Mouse (Mus musculus): ENCODE measurements around the gene Poln. TPM values are rescaled to one million over a fixed set of nuclear protein-coding genes. Genes with fewer than 3 reads are reported as not detected.
A peak's percentile ranks its signal among the peaks of the same experiment; 100 is the strongest.

The Poln gene
- polyA plus RNA-seq, 1 experiment from 2014 or later = 0.48 TPM

- Histone ChIP-seq H3K9ac (ENCODE audit: low read depth, low read length) (no peak overlapping the region), H3K27me3 (ENCODE audit: control insufficient read depth, insufficient read depth, low read depth, low read length) (no peaks in the 10 kb centered on the region), H3K36me3 (ENCODE audit: control insufficient read depth, insufficient read depth) (no peaks in the 10 kb centered on the region), H3K4me3 (ENCODE audit: low read depth, low read length) (no peak overlapping the region), H3K4me1 (ENCODE audit: control insufficient read depth, low read depth, low read length) (no peaks in the 10 kb centered on the region), H3K27ac (ENCODE audit: low read length) (no peak overlapping the region), H3K9me3 (replicated peaks; ENCODE audit: control insufficient read depth, low read length) (no peaks in the 10 kb centered on the region), H3K4me2 (ENCODE audit: low read depth, low read length) (no peak overlapping the region)
- ATAC-seq (ENCODE audit: low read depth) = no peak
- 52% methylated on average over 4 of the region's 4 CpGs for WGBS (ENCODE audit: insufficient replicate concordance)
These were observed 162.4 kb downstream of the Poln start for GRCm38 (mm10) chr5:34006832-34007231.

DNA sequence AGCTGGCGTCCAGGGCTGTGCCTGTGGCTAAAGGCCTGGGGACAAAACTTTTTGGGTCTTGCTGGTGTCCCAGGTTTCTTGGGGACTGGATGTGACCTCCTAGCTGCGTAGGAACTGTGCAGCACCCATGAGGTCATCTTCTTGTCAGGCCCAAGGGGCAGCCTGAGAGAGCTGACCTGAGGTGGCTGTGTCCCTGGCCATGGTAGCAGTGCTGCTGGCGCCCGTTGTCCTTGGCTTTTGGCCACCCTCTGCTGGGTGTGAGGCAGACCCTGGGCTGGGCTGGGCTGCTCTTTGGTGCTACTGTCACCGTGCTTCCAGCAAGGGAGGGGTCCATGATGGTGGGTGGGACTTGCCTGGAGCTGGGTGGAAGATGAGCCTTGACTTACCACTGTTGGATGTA, 164.6 kb downstream of the Poln start:
- WGBS (ENCODE audit: insufficient replicate concordance) = 65% methylated on average over 5 of the region's 5 CpGs
- Histone ChIP-seq H3K4me2 (ENCODE audit: low read depth, low read length) (no peak overlapping the region), H3K27me3 (ENCODE audit: control insufficient read depth, insufficient read depth, low read depth, low read length) (no peaks in the 10 kb centered on the region), H3K4me1 (ENCODE audit: control insufficient read depth, low read depth, low read length) (no peaks in the 10 kb centered on the region), H3K27ac (ENCODE audit: low read length) (no peak overlapping the region), H3K36me3 (ENCODE audit: control insufficient read depth, insufficient read depth) (no peaks in the 10 kb centered on the region), H3K9me3 (replicated peaks; ENCODE audit: control insufficient read depth, low read length) (no peaks in the 10 kb centered on the region), H3K4me3 (ENCODE audit: low read depth, low read length) (no peak overlapping the region), H3K9ac (ENCODE audit: low read depth, low read length) (no peak overlapping the region)
- no peak for ATAC-seq (ENCODE audit: low read depth)

GRCm38 (mm10) chr5:34002636-34003035, 166.6 kb downstream of the Poln start:
- Histone ChIP-seq H3K27ac (ENCODE audit: low read length) (no peak overlapping the region), H3K9ac (ENCODE audit: low read depth, low read length) (no peak overlapping the region), H3K27me3 (ENCODE audit: control insufficient read depth, insufficient read depth, low read depth, low read length) (peaks cover 12% of the 10 kb centered on the region), H3K4me1 (ENCODE audit: control insufficient read depth, low read depth, low read length) (no peaks in the 10 kb centered on the region), H3K4me2 (ENCODE audit: low read depth, low read length) (no peak overlapping the region), H3K36me3 (ENCODE audit: control insufficient read depth, insufficient read depth) (no peaks in the 10 kb centered on the region), H3K9me3 (replicated peaks; ENCODE audit: control insufficient read depth, low read length) (no peaks in the 10 kb centered on the region), H3K4me3 (ENCODE audit: low read depth, low read length) (no peak overlapping the region)
- no peak for ATAC-seq (ENCODE audit: low read depth)
- WGBS (ENCODE audit: insufficient replicate concordance) = 71% methylated on average over 4 of the region's 4 CpGs

GRCm38 (mm10) chr5:34001401-34001800, 167.8 kb downstream of the Poln start:
- Histone ChIP-seq H3K27me3 (ENCODE audit: control insufficient read depth, insufficient read depth, low read depth, low read length) (peaks cover 25% of the 10 kb centered on the region), H3K9ac (ENCODE audit: low read depth, low read length) (no peak overlapping the region), H3K4me1 (ENCODE audit: control insufficient read depth, low read depth, low read length) (no peaks in the 10 kb centered on the region; the same call in 1 of the 2 replicates), H3K36me3 (ENCODE audit: control insufficient read depth, insufficient read depth) (no peaks in the 10 kb centered on the region), H3K4me3 (ENCODE audit: low read depth, low read length) (no peak overlapping the region), H3K4me2 (ENCODE audit: low read depth, low read length) (no peak overlapping the region), H3K27ac (ENCODE audit: low read length) (no peak overlapping the region), H3K9me3 (replicated peaks; ENCODE audit: control insufficient read depth, low read length) (no peaks in the 10 kb centered on the region)
- 69% methylated on average over 1 of the region's 1 CpGs for WGBS (ENCODE audit: insufficient replicate concordance)
- no peak for ATAC-seq (ENCODE audit: low read depth)

- H3K4me2 ChIP-seq (ENCODE audit: low read depth, low read length) = no peak overlapping the region
- H3K9me3 ChIP-seq (replicated peaks; ENCODE audit: control insufficient read depth, low read length) = no peaks in the 10 kb centered on the region
- 85% methylated on average over 25 of the region's 25 CpGs for WGBS (ENCODE audit: insufficient replicate concordance)
- ATAC-seq (ENCODE audit: low read depth) = no peak
- H3K9ac ChIP-seq (ENCODE audit: low read depth, low read length) = no peak overlapping the region
- H3K27ac ChIP-seq (ENCODE audit: low read length) = no peak overlapping the region
- no peaks in the 10 kb centered on the region for H3K36me3 ChIP-seq (ENCODE audit: control insufficient read depth, insufficient read depth)
- H3K27me3 ChIP-seq (ENCODE audit: control insufficient read depth, insufficient read depth, low read depth, low read length) = peaks cover 31% of the 10 kb centered on the region
- no peak overlapping the region for H3K4me3 ChIP-seq (ENCODE audit: low read depth, low read length)
- H3K4me1 ChIP-seq (ENCODE audit: control insufficient read depth, low read depth, low read length) = no peaks in the 10 kb centered on the region; the same call in none of the 2 replicates
These were observed 168.4 kb downstream of the Poln start for GRCm38 (mm10) chr5:34000809-34001208.

- no peak overlapping the region for H3K4me3 ChIP-seq (ENCODE audit: low read depth, low read length)
- no peak overlapping the region for H3K27ac ChIP-seq (ENCODE audit: low read length)
- no peaks in the 10 kb centered on the region for H3K9me3 ChIP-seq (replicated peaks; ENCODE audit: control insufficient read depth, low read length)
- 60% methylated on average over 6 of the region's 6 CpGs for WGBS (ENCODE audit: insufficient replicate concordance)
- H3K4me1 ChIP-seq (ENCODE audit: control insufficient read depth, low read depth, low read length) = no peaks in the 10 kb centered on the region; the same call in none of the 2 replicates
- H3K36me3 ChIP-seq (ENCODE audit: control insufficient read depth, insufficient read depth) = no peaks in the 10 kb centered on the region
- H3K4me2 ChIP-seq (ENCODE audit: low read depth, low read length) = no peak overlapping the region
- peaks cover 43% of the 10 kb centered on the region for H3K27me3 ChIP-seq (ENCODE audit: control insufficient read depth, insufficient read depth, low read depth, low read length)
- no peak overlapping the region for H3K9ac ChIP-seq (ENCODE audit: low read depth, low read length)
- no peak for ATAC-seq (ENCODE audit: low read depth)
These were observed 169.7 kb downstream of the Poln start for GRCm38 (mm10) chr5:33999466-34000090.

DNA sequence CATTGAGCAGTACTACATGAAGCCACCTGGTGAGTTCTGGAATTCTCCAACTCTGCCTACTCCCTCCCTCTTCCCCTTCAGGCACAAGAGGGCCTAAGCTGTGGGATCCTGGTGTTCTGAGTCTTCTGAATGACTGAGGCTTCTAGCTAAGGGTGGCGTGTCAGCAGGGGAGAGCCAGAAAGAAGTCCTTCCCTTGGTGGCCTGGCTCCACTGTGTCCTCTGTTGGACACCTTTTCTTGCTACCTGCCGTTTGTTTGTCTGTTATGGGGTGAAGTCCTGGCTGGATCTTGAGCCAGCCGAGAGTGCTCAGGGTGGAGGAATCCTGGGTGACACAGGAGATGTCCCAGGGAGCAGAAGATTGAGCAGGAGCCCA, 170.8 kb downstream of the Poln start:
- no peaks in the 10 kb centered on the region for H3K36me3 ChIP-seq (ENCODE audit: control insufficient read depth, insufficient read depth)
- no peak overlapping the region for H3K4me3 ChIP-seq (ENCODE audit: low read depth, low read length)
- H3K27ac ChIP-seq (ENCODE audit: low read length) = no peak overlapping the region
- 76% methylated on average over 3 of the region's 3 CpGs for WGBS (ENCODE audit: insufficient replicate concordance)
- H3K4me2 ChIP-seq (ENCODE audit: low read depth, low read length) = no peak overlapping the region
- no peak overlapping the region for H3K9ac ChIP-seq (ENCODE audit: low read depth, low read length)
- peaks cover 50% of the 10 kb centered on the region for H3K27me3 ChIP-seq (ENCODE audit: control insufficient read depth, insufficient read depth, low read depth, low read length)
- H3K4me1 ChIP-seq (ENCODE audit: control insufficient read depth, low read depth, low read length) = no peaks in the 10 kb centered on the region; the same call in none of the 2 replicates
- H3K9me3 ChIP-seq (replicated peaks; ENCODE audit: control insufficient read depth, low read length) = no peaks in the 10 kb centered on the region
- ATAC-seq (ENCODE audit: low read depth) = no peak

DNA sequence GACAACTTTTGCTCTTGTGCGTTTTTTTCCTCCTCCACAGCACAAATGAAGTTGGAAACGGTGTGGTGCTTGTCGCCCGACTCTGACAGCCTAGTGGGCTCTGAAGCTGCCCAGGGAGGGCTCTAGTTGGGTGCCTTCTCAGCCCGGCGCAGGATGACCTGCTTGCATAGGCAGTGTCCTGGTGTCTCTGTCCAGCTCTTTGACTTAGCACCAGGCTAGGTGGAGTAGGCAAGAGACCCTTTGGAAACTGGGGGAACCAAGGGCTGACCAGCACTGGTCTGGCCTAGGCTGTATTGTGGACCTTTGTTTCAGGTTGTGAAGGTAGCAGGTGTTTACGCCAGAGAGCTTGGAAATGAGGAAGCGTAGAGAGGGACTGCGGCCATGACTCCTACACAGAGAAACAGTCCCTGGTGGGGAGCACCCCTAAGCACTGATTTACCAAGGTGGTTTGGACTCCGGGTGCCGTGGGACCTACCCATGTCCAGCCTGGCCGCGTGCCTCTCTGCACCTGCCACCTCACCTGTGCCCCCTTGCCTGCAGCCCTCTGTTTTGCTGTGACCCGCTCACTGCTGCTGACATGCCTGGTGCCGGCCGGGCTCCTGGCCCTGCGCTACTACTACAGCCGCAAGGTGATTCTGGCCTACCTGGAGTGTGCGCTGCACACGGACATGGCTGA, 171.3 kb downstream of the Poln start:
- WGBS (ENCODE audit: insufficient replicate concordance) = 63% methylated on average over 20 of the region's 20 CpGs
- Histone ChIP-seq H3K4me3 (ENCODE audit: low read depth, low read length) (no peak overlapping the region), H3K27ac (ENCODE audit: low read length) (no peak overlapping the region), H3K9me3 (replicated peaks; ENCODE audit: control insufficient read depth, low read length) (no peaks in the 10 kb centered on the region), H3K9ac (ENCODE audit: low read depth, low read length) (no peak overlapping the region), H3K4me2 (ENCODE audit: low read depth, low read length) (peak overlapping the region; percentile 64; the same call in 1 of the 2 replicates), H3K36me3 (ENCODE audit: control insufficient read depth, insufficient read depth) (no peaks in the 10 kb centered on the region), H3K27me3 (ENCODE audit: control insufficient read depth, insufficient read depth, low read depth, low read length) (peaks cover 50% of the 10 kb centered on the region), H3K4me1 (ENCODE audit: control insufficient read depth, low read depth, low read length) (no peaks in the 10 kb centered on the region; the same call in none of the 2 replicates)
- ATAC-seq (ENCODE audit: low read depth) = no peak

DNA sequence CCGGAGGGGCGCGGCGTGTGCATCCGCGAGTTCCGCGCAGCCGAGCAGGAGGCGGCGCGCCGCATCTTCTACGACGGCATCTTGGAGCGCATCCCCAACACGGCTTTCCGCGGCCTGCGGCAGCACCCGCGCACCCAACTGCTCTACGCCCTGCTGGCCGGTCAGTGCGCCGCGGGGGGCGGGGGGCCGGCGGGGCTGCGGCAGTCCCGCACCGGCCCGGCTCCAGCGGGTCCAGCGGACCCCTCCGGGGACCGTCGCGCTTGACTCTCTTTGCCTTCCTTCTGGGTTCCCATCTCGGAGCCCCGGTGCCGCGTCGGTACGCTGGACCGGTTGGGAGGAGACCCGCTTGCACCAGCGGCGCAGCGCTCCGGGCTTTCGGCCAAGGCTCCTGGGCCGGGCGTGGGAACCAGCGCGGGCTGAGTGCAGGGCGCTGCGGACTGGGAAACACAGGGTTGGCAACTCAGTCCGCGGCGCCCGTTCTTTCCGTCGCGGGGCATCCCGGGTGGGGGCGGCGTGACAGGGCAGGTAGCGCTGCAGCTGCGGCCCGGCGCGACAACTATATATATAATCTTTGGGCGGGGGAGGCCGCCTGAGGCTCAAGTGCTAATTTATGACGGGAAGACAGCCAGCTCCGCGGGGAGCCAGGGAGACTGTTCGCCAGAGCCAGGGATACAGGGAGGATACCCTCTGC, 172.1 kb downstream of the Poln start:
- H3K9me3 ChIP-seq (replicated peaks; ENCODE audit: control insufficient read depth, low read length) = no peaks in the 10 kb centered on the region
- 1% methylated on average over 66 of the region's 80 CpGs for WGBS (ENCODE audit: insufficient replicate concordance)
- H3K4me1 ChIP-seq (ENCODE audit: control insufficient read depth, low read depth, low read length) = no peaks in the 10 kb centered on the region; the same call in none of the 2 replicates

More for the DNA sequence above, 172.1 kb downstream of the Poln start:
- Histone ChIP-seq H3K27me3 (ENCODE audit: control insufficient read depth, insufficient read depth, low read depth, low read length) (peaks cover 50% of the 10 kb centered on the region), H3K27ac (ENCODE audit: low read length) (no peak overlapping the region), H3K4me3 (ENCODE audit: low read depth, low read length) (peak overlapping the region; percentile 60), H3K36me3 (ENCODE audit: control insufficient read depth, insufficient read depth) (no peaks in the 10 kb centered on the region), H3K9ac (ENCODE audit: low read depth, low read length) (no peak overlapping the region), H3K4me2 (ENCODE audit: low read depth, low read length) (peak overlapping the region; percentile 64)
- ATAC-seq (ENCODE audit: low read depth) = no peak
